Mouse (Mus musculus) layer of hippocampus, adult 2 months (tissue): Measurements from ENCODE around the gene Rprm. TPM values are rescaled to one million over a fixed set of nuclear protein-coding genes. Genes with fewer than 3 reads are reported as not detected.

ENCODE experiments used
- DNase-seq, 2 experiments: peaks; one replicate each; pipeline ENCODE4 v3.0.0; 2022; ENCODE audit warnings: low spot score in 2 of 2
- H3K27ac ChIP-seq: fragments of 200-600 bp; 2 replicates; pipeline ENCODE4 v1.8.1; 2022
- H3K4me3 ChIP-seq: fragments of 200-600 bp; 2 replicates; pipeline ENCODE4 v1.8.1; 2022; ENCODE audit warnings: mild to moderate bottlenecking
- CTCF ChIP-seq: fragments of 200-600 bp; conservative IDR thresholded peaks from 2 replicates; pipeline ENCODE4 v1.8.1; 2022; ENCODE audit warnings: antibody characterized with exemption, mild to moderate bottlenecking, moderate library complexity
- long read RNA-seq, 2 experiments: library from polyadenylated mRNA; stranded (forward); transcript quantifications; one replicate each; pipeline ENCODE4 v2.0.0; 2021; ENCODE audit warnings: borderline mapping rate in 2 of 2
- total RNA-seq, 2 experiments: library from RNA; stranded (reverse); gene quantifications; 2 replicates each; pipeline ENCODE4 v1.2.3; 2021

Rprm gene
- 10 to 100 TPM; 50.9 to 52.0 TPM for total RNA-seq
- long read RNA-seq, experiment 1, transcript Rprm-201 (1 exons, 1,460 nt), result major isoform, 23 of 23 reads
- long read RNA-seq, experiment 1, partial matches to known transcripts, result 0 of 23 reads
- long read RNA-seq, experiment 1, other reads (novel, unspliced or antisense), result 0 of 23 reads
- long read RNA-seq, experiment 2, transcript Rprm-201 (1 exons, 1,460 nt), result major isoform, 38 of 38 reads
- long read RNA-seq, experiment 2, partial matches to known transcripts, result 0 of 38 reads
- long read RNA-seq, experiment 2, other reads (novel, unspliced or antisense), result 0 of 38 reads

- Histone ChIP-seq H3K27ac (peak within 1 kb of the TSS; percentile 86), H3K4me3 (peak within 1 kb of the TSS; percentile 57)
- DNase-seq, result peak; percentile 87 to 96
- TF ChIP-seq CTCF, result peak; percentile 99
Observed at GRCm38 (mm10) chr2:54085430-54086087, at the start of gene Rprm. Gene Rprm, minus strand, starts transcription at chr2:54085552.

GRCm38 (mm10) chr2:54119305-54119704, 34.0 kb upstream of the Rprm start:
- DNase-seq, result no peak
- no peak overlapping the region for H3K4me3 ChIP-seq
- no peak overlapping the region for H3K27ac ChIP-seq
- no peak for TF ChIP-seq CTCF

- H3K27ac ChIP-seq, result no peak overlapping the region
- peak; percentile 18 to 63 for DNase-seq
- H3K4me3 ChIP-seq, result no peak overlapping the region
- peak; percentile 86 for TF ChIP-seq CTCF
Observed at GRCm38 (mm10) chr2:54118881-54119280, 33.5 kb upstream of the Rprm start.

GRCm38 (mm10) chr2:54111294-54111693, 25.9 kb upstream of the Rprm start:
- TF ChIP-seq CTCF, result no peak
- no peak overlapping the region for H3K4me3 ChIP-seq
- no peak for DNase-seq
- no peak overlapping the region for H3K27ac ChIP-seq

GRCm38 (mm10) chr2:54106232-54106726, 20.9 kb upstream of the Rprm start:
- Histone ChIP-seq H3K4me3 (no peak overlapping the region), H3K27ac (no peak overlapping the region)
- TF ChIP-seq CTCF, result no peak
- DNase-seq, result no peak

- no peak for DNase-seq
- peak; percentile 71 for TF ChIP-seq CTCF
- Histone ChIP-seq H3K4me3 (no peak overlapping the region), H3K27ac (no peak overlapping the region)
Observed at GRCm38 (mm10) chr2:54099939-54100338, 14.6 kb upstream of the Rprm start.

GRCm38 (mm10) chr2:54092616-54093015, 7.3 kb upstream of the Rprm start:
- Histone ChIP-seq H3K27ac (no peak overlapping the region), H3K4me3 (no peak overlapping the region)
- no peak for TF ChIP-seq CTCF
- DNase-seq, result no peak

GRCm38 (mm10) chr2:54086254-54086653, 902 bp upstream of the Rprm start:
- Histone ChIP-seq H3K27ac (no peak overlapping the region), H3K4me3 (no peak overlapping the region)
- no peak for TF ChIP-seq CTCF
- peak; percentile 33 to 39 for DNase-seq

GRCm38 (mm10) chr2:54084737-54085429, 469 bp downstream of the Rprm start:
- peak overlapping the region; percentile 86 for H3K27ac ChIP-seq
- DNase-seq, result peak in 1 of 2 experiments; percentile 18
- H3K4me3 ChIP-seq, result peak overlapping the region; percentile 57
- TF ChIP-seq CTCF, result no peak

- TF ChIP-seq CTCF, result no peak
- DNase-seq, result peak in 1 of 2 experiments; percentile 13
- peak overlapping the region; percentile 57 for H3K4me3 ChIP-seq
- H3K27ac ChIP-seq, result peak overlapping the region; percentile 86; the same call in 1 of the 2 replicates
Observed at GRCm38 (mm10) chr2:54083861-54084736, 1.3 kb downstream of the Rprm start.

- H3K27ac ChIP-seq, result no peak overlapping the region
- TF ChIP-seq CTCF, result no peak
- no peak for DNase-seq
Observed at GRCm38 (mm10) chr2:54078961-54079360, 6.4 kb downstream of the Rprm start.

GRCm38 (mm10) chr2:54071526-54071925, 13.8 kb downstream of the Rprm start:
- H3K27ac ChIP-seq, result no peak overlapping the region

More at GRCm38 (mm10) chr2:54078961-54079360, 6.4 kb downstream of the Rprm start:
- H3K4me3 ChIP-seq, result no peak overlapping the region

More at GRCm38 (mm10) chr2:54071526-54071925, 13.8 kb downstream of the Rprm start:
- TF ChIP-seq CTCF, result no peak
- H3K4me3 ChIP-seq, result no peak overlapping the region
- DNase-seq, result no peak
